ENCODE assay signal across 17 mouse cellular contexts in genomic region chr6:119562558-119562957, GRCm38 (mm10). TPM values are rescaled to one million over a fixed set of nuclear protein-coding genes. Genes with fewer than 3 reads are reported as not detected.
A peak's percentile ranks its signal among the peaks of the same experiment; 100 is the strongest.
DNase-seq lines count a peak whose midpoint lies in the region; ATAC-seq lines count a peak whose summit lies in the region.
"Had no signal": no experiment of that assay in that cellular context is flagged by ENCODE, and none has a peak within 500 bp of the region (broad histone marks: within the 10 kb centered on the region; RNA-seq: fewer than 3 reads in every experiment).

No protein-coding gene starts in this region.

- H3K9ac ChIP-seq in lung, embryonic 16.5 days (ENCODE audit: low read length), result no peak overlapping the region
- H3K9ac ChIP-seq in intestine, embryonic 16.5 days (ENCODE audit: low read depth, low read length), result no peak overlapping the region
- H3K9ac ChIP-seq in liver, embryonic 11.5 days (ENCODE audit: low read depth, low read length), result no peak overlapping the region
- H3K9ac ChIP-seq: forebrain, postnatal 0 days; neural tube, embryonic 13.5 days had no signal

- 0 out of 2 replicates have a peak, but pooled peaks have one; percentile 23 for ATAC-seq in lung, embryonic 16.5 days (ENCODE audit: low read depth)
- ATAC-seq in intestine, embryonic 16.5 days, result peak; percentile 53
- ATAC-seq in liver, embryonic 11.5 days (replicated peaks; ENCODE audit: low FRiP score), result no peak
- ATAC-seq: forebrain, postnatal 0 days; hindbrain, embryonic 16.5 days had no signal

- H3K27me3 ChIP-seq in heart, embryonic 10.5 days (ENCODE audit: insufficient read depth, poor library complexity, severe bottlenecking), result no peaks in the 10 kb centered on the region
- no peaks in the 10 kb centered on the region for H3K27me3 ChIP-seq in lung, embryonic 16.5 days (ENCODE audit: control insufficient read depth, insufficient read depth, low read depth, low read length)
- H3K27me3 ChIP-seq in intestine, embryonic 16.5 days (replicated peaks; ENCODE audit: control insufficient read depth, insufficient read depth, low read length), result no peaks in the 10 kb centered on the region
- H3K27me3 ChIP-seq in liver, embryonic 11.5 days (replicated peaks; ENCODE audit: control insufficient read depth, insufficient read depth, low read length), result no peaks in the 10 kb centered on the region
- H3K27me3 ChIP-seq: neural tube, embryonic 13.5 days had no signal

- H3K9me3 ChIP-seq in heart, embryonic 10.5 days, result no peaks in the 10 kb centered on the region
- no peaks in the 10 kb centered on the region for H3K9me3 ChIP-seq in lung, embryonic 16.5 days (ENCODE audit: control insufficient read depth, low read length)
- H3K9me3 ChIP-seq in intestine, embryonic 16.5 days (ENCODE audit: control insufficient read depth, low read length), result no peaks in the 10 kb centered on the region
- no peaks in the 10 kb centered on the region for H3K9me3 ChIP-seq in liver, embryonic 11.5 days (ENCODE audit: control insufficient read depth, low read length)
- H3K9me3 ChIP-seq: neural tube, embryonic 13.5 days had no signal

- H3K4me1 ChIP-seq in heart, embryonic 10.5 days, result peaks cover 28% of the 10 kb centered on the region
- no peaks in the 10 kb centered on the region for H3K4me1 ChIP-seq in lung, embryonic 16.5 days (replicated peaks; ENCODE audit: control insufficient read depth, insufficient read depth, low read length)
- H3K4me1 ChIP-seq in intestine, embryonic 16.5 days (ENCODE audit: control insufficient read depth, insufficient read depth, low read length), result peaks cover 9% of the 10 kb centered on the region
- no peaks in the 10 kb centered on the region for H3K4me1 ChIP-seq in liver, embryonic 11.5 days (replicated peaks; ENCODE audit: control insufficient read depth, insufficient read depth, low read length)
- H3K4me1 ChIP-seq: neural tube, embryonic 13.5 days had no signal

- no peak overlapping the region for H3K27ac ChIP-seq in heart, embryonic 10.5 days
- H3K27ac ChIP-seq in lung, embryonic 16.5 days (ENCODE audit: low read length), result no peak overlapping the region
- H3K27ac ChIP-seq in intestine, embryonic 16.5 days (ENCODE audit: low read length), result no peak overlapping the region
- H3K27ac ChIP-seq in liver, embryonic 11.5 days (ENCODE audit: low read depth, low read length), result no peak overlapping the region
- H3K27ac ChIP-seq: gastrocnemius, adult 2 months; neural tube, embryonic 13.5 days had no signal

- no peak overlapping the region for H3K4me2 ChIP-seq in lung, embryonic 16.5 days (ENCODE audit: low read depth, low read length)
- H3K4me2 ChIP-seq in intestine, embryonic 16.5 days (ENCODE audit: low read depth, low read length), result no peak overlapping the region
- H3K4me2 ChIP-seq in liver, embryonic 11.5 days, result no peak overlapping the region
- H3K4me2 ChIP-seq: midbrain, embryonic 11.5 days; neural tube, embryonic 13.5 days had no signal

- H3K36me3 ChIP-seq in heart, embryonic 10.5 days, result no peaks in the 10 kb centered on the region
- H3K36me3 ChIP-seq in lung, embryonic 16.5 days (ENCODE audit: control insufficient read depth, insufficient read depth, low read length), result no peaks in the 10 kb centered on the region
- no peaks in the 10 kb centered on the region for H3K36me3 ChIP-seq in intestine, embryonic 16.5 days (ENCODE audit: control insufficient read depth, insufficient read depth, low read length)
- no peaks in the 10 kb centered on the region for H3K36me3 ChIP-seq in liver, embryonic 11.5 days (ENCODE audit: control insufficient read depth, insufficient read depth, low read length)
- H3K36me3 ChIP-seq: neural tube, embryonic 13.5 days had no signal

- intact Hi-C loops in left cerebral cortex, postnatal 36 days (cut with DNase I), result no loop called here

- 75% methylated on average over 10 of the region's 10 CpGs for WGBS in heart, embryonic 10.5 days
- WGBS in lung, embryonic 16.5 days, result 39% methylated on average over 8 of the region's 10 CpGs
- 53% methylated on average over 10 of the region's 10 CpGs for WGBS in intestine, embryonic 16.5 days
- WGBS in liver, embryonic 11.5 days, result 75% methylated on average over 10 of the region's 10 CpGs

- H3K4me3 ChIP-seq in heart, embryonic 10.5 days, result no peak overlapping the region
- no peak overlapping the region for H3K4me3 ChIP-seq in lung, embryonic 16.5 days (ENCODE audit: low read length)
- no peak overlapping the region for H3K4me3 ChIP-seq in intestine, embryonic 16.5 days (ENCODE audit: low read length)
- no peak overlapping the region for H3K4me3 ChIP-seq in liver, embryonic 11.5 days (ENCODE audit: low read depth, low read length)
- H3K4me3 ChIP-seq: gastrocnemius, adult 2 months; neural tube, embryonic 13.5 days had no signal

- peak; percentile 23 for DNase-seq in heart, adult 8-10 months (ENCODE audit: low spot score)
- no peak for DNase-seq in heart, embryonic 10.5 days (ENCODE audit: low spot score)
- no peak for DNase-seq in lung, postnatal 25 days (ENCODE audit: low spot score)
- DNase-seq in kidney, postnatal 4 days, result peak; percentile 56 to 72
- no peak for DNase-seq in liver, embryonic 11.5 days (ENCODE audit: low spot score)
- no peak for DNase-seq in left cerebral cortex, postnatal 36 days (ENCODE audit: low spot score in 2 of 2)
- DNase-seq: cerebellum, adult 9-11 months; forebrain, postnatal 0 days; gastrocnemius, adult 2 months; left cerebral cortex, postnatal 4 days; right cerebral cortex, postnatal 4 days; thymus, adult 18-20 months had no signal

RNA-seq across cellular contexts. Expression of gene Wnt5b, which starts 18.4 kb away (rescaled TPM):
- total RNA-seq in heart, adult 8-10 months (2022), result 1 to 10 TPM; 1.6 to 3.8 (median 2.5) TPM
- polyA plus RNA-seq in heart, embryonic 10.5 days (2016; fragmentation: Nextera tagmentation; extraction: Ambion mirVana), result 6.7 and 8.0 TPM in 2 replicates
- 5.3 and 5.5 TPM in 2 replicates for polyA plus RNA-seq in lung, embryonic 16.5 days (2015; fragmentation: Nextera tagmentation; extraction: Ambion mirVana)
- 4.0 and 4.8 TPM in 2 replicates for polyA plus RNA-seq in intestine, embryonic 16.5 days (2015; fragmentation: Nextera tagmentation; extraction: Ambion mirVana)
- 3.2 and 3.3 TPM in 2 replicates for polyA plus RNA-seq in liver, embryonic 11.5 days (2014; fragmentation: Nextera tagmentation; extraction: Ambion mirVana)
- total RNA-seq in left cerebral cortex, postnatal 36 days (2021), result 1 to 10 TPM; 1.4 to 1.6 TPM

Comparison
In these comparisons a context has a peak if more than half of its experiments do, and no peak if none do; other contexts are left out.
1. DNase-seq: peak in heart, adult 8-10 months (single experiment) and kidney, postnatal 4 days (2 of 2); none in heart, embryonic 10.5 days (single experiment), lung, postnatal 25 days (single experiment), liver, embryonic 11.5 days (single experiment) and left cerebral cortex, postnatal 36 days (0 of 2).